Mouse (Mus musculus) E14TG2a.4 (cell line): ENCODE measurements at regions not wholly inside any gene's neighbourhood (a gene's known extent, or its start where the extent isn't known, plus 50 kb on each side); places are given as distances from the start of the nearest gene placed in this dataset.

Source experiments
- H3K27me3 ChIP-seq: 2 replicates; pipeline ENCODE4 v1.6.1; 2014; ENCODE audit warnings: low read length, control low read depth; ENCODE audit not compliant: insufficient read depth
- H3K36me3 ChIP-seq: 2 replicates; pipeline ENCODE4 v1.6.1; 2014; ENCODE audit warnings: low read length, control low read depth; ENCODE audit not compliant: insufficient read depth
- H3K4me1 ChIP-seq: replicated peaks from 2 replicates; pipeline ENCODE4 v1.6.1; 2014; ENCODE audit warnings: low read depth, low read length, control low read depth
- H3K4me3 ChIP-seq: replicated peaks from 2 replicates; pipeline ENCODE4 v1.5.1; 2014; ENCODE audit warnings: mild to moderate bottlenecking, low read length
- H3K9me3 ChIP-seq: 2 replicates; pipeline ENCODE4 v1.6.1; 2014; ENCODE audit warnings: low read length, control low read depth
- CTCF ChIP-seq: conservative IDR thresholded peaks from 2 replicates; pipeline ENCODE4 v1.5.1; 2014; ENCODE audit warnings: low read length
- NANOG ChIP-seq: IDR thresholded peaks from 2 replicates; pipeline ENCODE4 v1.6.1; 2014; ENCODE audit warnings: borderline replicate concordance, low read length, mixed read lengths
- POU5F1 ChIP-seq: IDR thresholded peaks from 2 replicates; pipeline ENCODE4 v1.6.1; 2014; ENCODE audit warnings: low read length, borderline replicate concordance

- no peaks in the 10 kb centered on the region for H3K4me1 ChIP-seq
- H3K36me3 ChIP-seq, result no peaks in the 10 kb centered on the region
- H3K4me3 ChIP-seq, result no peak overlapping the region
- TF ChIP-seq CTCF (no peak), POU5F1 (no peak), NANOG (no peak)
- H3K9me3 ChIP-seq, result no peaks in the 10 kb centered on the region
- no peaks in the 10 kb centered on the region for H3K27me3 ChIP-seq
These were observed 311.4 kb upstream of the Cblb start for GRCm38 (mm10) chr16:51719637-51720036.

- H3K36me3 ChIP-seq, result no peaks in the 10 kb centered on the region
- H3K27me3 ChIP-seq, result no peaks in the 10 kb centered on the region
- no peaks in the 10 kb centered on the region for H3K9me3 ChIP-seq
- no peak overlapping the region for H3K4me3 ChIP-seq
- no peaks in the 10 kb centered on the region for H3K4me1 ChIP-seq
- no peak for TF ChIP-seq CTCF
- TF ChIP-seq NANOG, result no peak
- no peak for TF ChIP-seq POU5F1
These were observed 308.3 kb upstream of the Cblb start for GRCm38 (mm10) chr16:51722682-51723081.

- TF ChIP-seq POU5F1 (no peak), CTCF (no peak), NANOG (no peak)
- Histone ChIP-seq H3K36me3 (no peaks in the 10 kb centered on the region), H3K9me3 (0 out of 2 replicates have a peak, but pooled peaks cover 3% of the 10 kb centered on the region), H3K4me1 (no peaks in the 10 kb centered on the region), H3K4me3 (no peak overlapping the region), H3K27me3 (no peaks in the 10 kb centered on the region)
These were observed 289.1 kb upstream of the Cblb start for GRCm38 (mm10) chr16:51741875-51742274.

GRCm38 (mm10) chr16:51751878-51752277 lies 279.1 kb upstream of the Cblb start:
- no peaks in the 10 kb centered on the region for H3K4me1 ChIP-seq
- no peaks in the 10 kb centered on the region for H3K36me3 ChIP-seq
- no peak overlapping the region for H3K4me3 ChIP-seq
- TF ChIP-seq POU5F1 (no peak), NANOG (no peak), CTCF (no peak)
- no peaks in the 10 kb centered on the region for H3K27me3 ChIP-seq
- no peaks in the 10 kb centered on the region for H3K9me3 ChIP-seq

- Histone ChIP-seq H3K36me3 (no peaks in the 10 kb centered on the region), H3K27me3 (no peaks in the 10 kb centered on the region), H3K4me1 (no peaks in the 10 kb centered on the region), H3K4me3 (no peak overlapping the region), H3K9me3 (no peaks in the 10 kb centered on the region)
- TF ChIP-seq NANOG, result no peak
- no peak for TF ChIP-seq POU5F1
- no peak for TF ChIP-seq CTCF
These were observed 272.4 kb upstream of the Cblb start for GRCm38 (mm10) chr16:51758361-51759227.

GRCm38 (mm10) chr16:51759228-51759647 lies 271.8 kb upstream of the Cblb start:
- Histone ChIP-seq H3K4me3 (no peak overlapping the region), H3K4me1 (no peaks in the 10 kb centered on the region), H3K9me3 (no peaks in the 10 kb centered on the region), H3K36me3 (no peaks in the 10 kb centered on the region), H3K27me3 (no peaks in the 10 kb centered on the region)
- TF ChIP-seq POU5F1 (no peak), NANOG (no peak), CTCF (no peak)

- no peaks in the 10 kb centered on the region for H3K9me3 ChIP-seq
- no peak for TF ChIP-seq POU5F1
- no peak overlapping the region for H3K4me3 ChIP-seq
- no peaks in the 10 kb centered on the region for H3K4me1 ChIP-seq
- no peaks in the 10 kb centered on the region for H3K36me3 ChIP-seq
- no peaks in the 10 kb centered on the region for H3K27me3 ChIP-seq
These were observed 263.5 kb upstream of the Cblb start for GRCm38 (mm10) chr16:51767556-51767955.

GRCm38 (mm10) chr16:51778920-51779319 lies 252.1 kb upstream of the Cblb start:
- Histone ChIP-seq H3K9me3 (no peaks in the 10 kb centered on the region), H3K4me1 (no peaks in the 10 kb centered on the region), H3K27me3 (no peaks in the 10 kb centered on the region), H3K36me3 (no peaks in the 10 kb centered on the region), H3K4me3 (no peak overlapping the region)
- TF ChIP-seq CTCF (no peak), NANOG (no peak), POU5F1 (no peak)

- Histone ChIP-seq H3K27me3 (no peaks in the 10 kb centered on the region), H3K9me3 (peaks cover 17% of the 10 kb centered on the region), H3K36me3 (no peaks in the 10 kb centered on the region), H3K4me1 (no peaks in the 10 kb centered on the region), H3K4me3 (no peak overlapping the region)
- no peak for TF ChIP-seq NANOG
- no peak for TF ChIP-seq POU5F1
- TF ChIP-seq CTCF, result no peak
These were observed 236.0 kb upstream of the Cblb start for GRCm38 (mm10) chr16:51795003-51795402.
